Mouse (Mus musculus): ENCODE results near the gene Hus1.

Hus1 gene

GRCm38 (mm10) chr11:8978154-8978553 is 32.8 kb downstream of the Hus1 start:
- in situ Hi-C loops (cut with MboI): no loop called here

- in situ Hi-C loops (cut with MboI): no loop called here
These were observed 37.8 kb downstream of the Hus1 start, which contains the start of gene Pkd1l1 for GRCm38 (mm10) chr11:8973166-8973565. Gene Pkd1l1 (minus strand): TSS chr11:8973266.

GRCm38 (mm10) chr11:8972093-8972492 is 38.9 kb downstream of the Hus1 start:
- in situ Hi-C loops (cut with MboI): no loop called here

- in situ Hi-C loops (cut with MboI): no loop called here
These were observed 40.5 kb downstream of the Hus1 start for GRCm38 (mm10) chr11:8970509-8970908.

GRCm38 (mm10) chr11:8968094-8968493 is 42.9 kb downstream of the Hus1 start:
- in situ Hi-C loops (cut with MboI): no loop called here

GRCm38 (mm10) chr11:8958572-8958971 is 52.4 kb downstream of the Hus1 start:
- in situ Hi-C loops (cut with MboI): no loop called here

- in situ Hi-C loops (cut with MboI): no loop called here
These were observed 52.9 kb downstream of the Hus1 start for GRCm38 (mm10) chr11:8958108-8958507.

- in situ Hi-C loops (cut with MboI): no loop called here
These were observed 54.0 kb downstream of the Hus1 start for GRCm38 (mm10) chr11:8957023-8957422.

- in situ Hi-C loops (cut with MboI): no loop called here
These were observed 55.3 kb downstream of the Hus1 start for GRCm38 (mm10) chr11:8955678-8956077.

- in situ Hi-C loops (cut with MboI): no loop called here
These were observed 61.1 kb downstream of the Hus1 start for GRCm38 (mm10) chr11:8949765-8950430.

- in situ Hi-C loops (cut with MboI): no loop called here
These were observed 62.1 kb downstream of the Hus1 start for GRCm38 (mm10) chr11:8948871-8949270.

GRCm38 (mm10) chr11:8944114-8944513 is 66.9 kb downstream of the Hus1 start:
- in situ Hi-C loops (cut with MboI): no loop called here

Measured in mature B cell (primary cell).